Mouse (Mus musculus) mouse embryonic stem cell (cell line): ENCODE measurements around the gene Jsrp1.

ENCODE experiments used
- in situ Hi-C, 2 experiments: fragments of 300-500 bp; cut with MboI; formaldehyde crosslinking; loops; 1 replicate in 1 of 2; 3 replicates in 1 of 2; pipeline ENCODE4 v1.14.3; 2019 to 2020; ENCODE audit warnings: low sequenced_read_pairs in 2 of 2, low pct_unique_long_range_greater_than_20kb in 1 of 2, mixed read lengths in 1 of 2; ENCODE audit not compliant: unreplicated experiment in 1 of 2

Jsrp1 gene

GRCm38 (mm10) chr10:80837827-80838226 lies 24.5 kb upstream of the Jsrp1 start:
- in situ Hi-C loops = no loop called here

GRCm38 (mm10) chr10:80836949-80837379 lies 23.7 kb upstream of the Jsrp1 start:
- in situ Hi-C loops = no loop called here

GRCm38 (mm10) chr10:80835617-80836016 lies 22.3 kb upstream of the Jsrp1 start:
- in situ Hi-C loops = no loop called here

DNA sequence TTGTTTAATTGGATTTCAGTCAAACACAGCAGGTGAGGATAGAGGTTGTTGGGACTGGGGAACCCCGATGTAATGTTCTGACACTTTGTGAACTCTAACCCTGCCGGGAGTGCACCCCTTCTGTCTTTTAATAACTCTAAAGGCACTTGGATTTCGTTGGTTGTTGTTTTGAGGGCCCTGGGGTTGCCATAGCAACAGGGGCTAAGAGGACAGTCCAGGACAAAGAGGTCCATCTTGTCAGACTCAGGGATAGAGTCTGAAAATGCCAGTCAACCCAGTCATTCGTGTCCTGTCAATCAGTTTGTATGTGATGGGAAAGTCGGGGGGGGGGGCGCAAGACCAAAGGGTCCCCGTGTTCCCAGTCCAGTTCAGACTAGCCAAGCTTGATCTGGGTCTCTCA lies 19.5 kb upstream of the Jsrp1 start:
- in situ Hi-C loops = no loop called here

GRCm38 (mm10) chr10:80831136-80831535 lies 17.8 kb upstream of the Jsrp1 start:
- in situ Hi-C loops = no loop called here

DNA sequence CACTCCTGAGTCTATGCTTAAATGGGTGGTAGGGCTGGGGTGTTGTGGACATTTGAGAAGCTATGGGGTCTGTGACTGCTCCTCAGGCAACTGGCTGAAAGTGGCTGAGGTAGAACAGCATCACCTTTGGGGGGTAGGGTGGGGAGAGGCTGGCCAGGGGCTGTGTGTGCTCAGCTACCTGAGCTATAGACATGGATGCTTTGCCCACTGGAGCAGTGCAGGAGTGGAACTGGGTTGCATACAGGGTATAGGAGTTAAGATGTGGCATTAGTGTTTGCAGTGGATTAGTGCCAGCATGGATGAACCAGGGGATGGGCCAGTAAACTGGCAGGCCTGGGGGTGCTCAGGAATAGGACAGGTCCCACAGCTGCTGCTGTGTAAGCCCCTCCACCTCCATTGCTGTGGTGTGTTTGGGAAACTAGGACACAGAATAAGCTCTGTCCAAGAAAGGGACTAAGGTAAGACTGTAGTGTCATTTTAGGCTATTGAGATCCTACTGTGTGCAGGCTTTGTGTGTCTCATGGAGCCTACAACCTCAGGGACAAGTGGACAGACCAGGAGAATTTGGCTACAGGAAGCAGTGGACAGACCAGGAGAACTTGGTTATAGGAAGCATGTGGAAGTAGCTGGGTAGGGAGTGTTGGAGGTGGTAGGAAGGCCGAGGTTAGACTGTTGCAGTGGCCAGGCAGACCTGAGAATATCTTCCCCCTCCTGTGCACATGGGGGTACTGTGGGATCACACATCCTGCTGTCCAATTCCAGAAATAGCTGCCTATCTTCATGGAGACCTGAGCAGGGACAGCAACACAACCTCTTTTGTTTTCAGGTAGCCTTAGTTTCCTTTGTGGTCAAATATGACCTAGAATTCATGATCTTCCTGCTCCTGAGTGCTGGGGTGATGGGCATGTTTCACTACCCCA lies 16.3 kb upstream of the Jsrp1 start:
- in situ Hi-C loops = loop anchor here in 1 of 2 experiments (10.0 kb wide), 1 partner anchor 165 kb away; no protein-coding TSS in a partner anchor

DNA sequence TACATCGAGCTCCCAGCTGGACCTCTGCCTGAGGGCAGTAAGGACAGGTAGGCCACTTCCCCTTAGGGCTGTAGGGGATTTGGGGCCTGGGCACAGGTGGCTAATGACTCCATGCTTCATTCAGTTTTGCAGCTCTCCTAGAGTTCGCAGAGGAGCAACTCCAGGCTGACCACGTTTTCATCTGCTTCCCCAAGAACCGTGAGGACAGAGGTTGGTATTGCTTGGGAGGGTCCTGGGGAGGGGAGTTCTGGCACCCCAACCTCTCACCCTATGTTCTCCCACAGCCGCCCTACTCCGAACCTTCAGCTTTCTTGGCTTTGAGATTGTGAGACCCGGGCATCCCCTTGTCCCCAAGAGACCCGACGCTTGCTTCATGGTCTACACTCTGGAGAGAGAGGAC lies 15.3 kb upstream of the Jsrp1 start:
- in situ Hi-C loops = loop anchor here in 1 of 2 experiments (10.0 kb wide), 1 partner anchor 166 kb away; no protein-coding TSS in a partner anchor

GRCm38 (mm10) chr10:80827870-80828420 lies 14.6 kb upstream of the Jsrp1 start:
- in situ Hi-C loops = loop anchor here in 1 of 2 experiments (10.0 kb wide), 1 partner anchor 167 kb away; no protein-coding TSS in a partner anchor

DNA sequence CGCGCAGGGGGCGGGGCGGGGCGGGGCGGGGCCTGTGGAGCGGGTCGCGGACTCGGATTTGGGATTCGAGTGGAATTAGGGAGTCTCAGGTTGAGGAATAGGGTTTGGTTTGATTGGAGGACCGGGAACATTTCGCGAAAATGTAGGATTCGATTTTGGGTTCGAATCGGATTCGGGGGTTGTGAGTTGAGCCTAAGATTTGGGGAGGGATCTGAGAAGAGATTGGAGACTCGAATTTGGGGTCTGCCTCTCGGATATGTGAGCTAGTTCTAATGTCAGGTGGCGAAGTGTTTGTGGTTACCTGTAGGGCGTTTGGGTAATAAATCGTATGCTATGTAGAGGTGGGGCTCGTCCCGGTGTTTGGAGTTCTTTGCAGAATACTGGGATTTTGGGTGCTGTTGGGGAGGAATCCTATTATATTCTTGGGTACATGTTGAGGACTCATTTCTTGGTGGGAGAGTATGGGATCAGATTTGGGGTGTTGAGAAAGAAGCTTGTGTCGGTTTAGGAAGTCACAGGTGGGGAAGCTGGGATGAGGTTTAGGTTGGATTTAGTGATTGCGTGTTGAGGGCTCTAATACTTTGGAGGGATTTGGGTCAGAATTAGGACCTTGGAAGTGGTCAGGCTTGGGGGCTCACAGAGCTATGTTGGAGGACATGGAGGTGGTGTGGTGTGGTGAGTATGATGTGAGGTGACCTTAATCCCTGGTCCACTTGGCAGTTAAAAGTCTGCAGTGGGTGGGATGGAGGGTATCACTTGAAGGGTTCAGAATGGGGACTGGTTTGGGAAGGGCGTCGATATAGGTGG lies 14.0 kb upstream of the Jsrp1 start:
- in situ Hi-C loops = loop anchor here in 1 of 2 experiments (10.0 kb wide), 1 partner anchor 168 kb away; no protein-coding TSS in a partner anchor

DNA sequence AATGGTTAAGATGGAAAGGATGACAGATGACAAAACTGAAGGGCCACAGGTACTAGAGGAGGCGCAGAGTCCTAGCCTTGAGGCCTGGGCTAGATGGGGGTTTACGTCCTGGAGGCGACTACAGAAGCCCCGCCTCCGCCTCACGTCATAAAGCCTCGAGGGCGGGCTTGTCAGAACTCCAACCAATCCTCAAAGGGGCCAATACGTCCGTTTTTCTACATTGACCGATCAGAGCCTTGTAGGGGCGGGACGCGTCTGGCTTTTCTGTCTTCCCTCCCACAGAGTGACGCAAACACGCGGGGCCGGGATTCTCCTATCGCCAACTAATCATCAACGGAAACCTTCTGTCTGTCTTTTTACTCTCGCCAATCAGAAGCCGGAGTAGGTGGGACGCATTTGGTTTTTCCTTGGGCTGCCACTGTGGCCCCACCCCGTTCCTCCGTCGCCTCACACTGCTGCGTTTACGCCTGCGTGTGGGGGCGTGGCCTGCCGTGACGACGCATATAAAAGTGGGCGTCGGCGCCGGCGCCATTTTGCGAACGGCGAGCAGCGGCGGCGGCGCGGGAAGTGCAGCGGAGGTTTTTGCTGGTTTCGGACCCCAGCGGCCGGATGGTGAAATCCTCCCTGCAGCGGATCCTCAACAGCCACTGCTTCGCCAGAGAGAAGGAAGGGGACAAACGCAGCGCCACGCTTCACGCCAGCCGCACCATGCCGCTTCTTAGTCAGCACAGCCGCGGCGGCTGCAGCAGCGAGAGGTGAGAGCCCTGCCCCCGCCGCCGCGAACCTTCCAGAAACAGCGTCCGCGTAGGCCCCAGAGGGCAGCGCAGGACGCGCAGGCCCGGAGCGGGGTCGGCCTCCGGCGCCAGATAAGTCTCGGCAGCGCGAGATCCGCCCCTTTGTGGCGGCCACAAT lies 13.1 kb upstream of the Jsrp1 start, which contains the start of gene Oaz1:
Gene Oaz1, plus strand, starts transcription at position 506 of the 912 bp plus-strand sequence.
- in situ Hi-C loops = loop anchor here in 1 of 2 experiments (10.0 kb wide), 1 partner anchor 168 kb away; no protein-coding TSS in a partner anchor

- in situ Hi-C loops = loop anchor here (5.0 to 10.0 kb wide), 3 partner anchors 52 to 172 kb away; no protein-coding TSS in a partner anchor
These were observed 11.5 kb upstream of the Jsrp1 start for GRCm38 (mm10) chr10:80824827-80825226.

GRCm38 (mm10) chr10:80823847-80824643 lies 10.7 kb upstream of the Jsrp1 start:
- in situ Hi-C loops = loop anchor here (5.0 to 10.0 kb wide), 3 partner anchors 53 to 173 kb away; no protein-coding TSS in a partner anchor

DNA sequence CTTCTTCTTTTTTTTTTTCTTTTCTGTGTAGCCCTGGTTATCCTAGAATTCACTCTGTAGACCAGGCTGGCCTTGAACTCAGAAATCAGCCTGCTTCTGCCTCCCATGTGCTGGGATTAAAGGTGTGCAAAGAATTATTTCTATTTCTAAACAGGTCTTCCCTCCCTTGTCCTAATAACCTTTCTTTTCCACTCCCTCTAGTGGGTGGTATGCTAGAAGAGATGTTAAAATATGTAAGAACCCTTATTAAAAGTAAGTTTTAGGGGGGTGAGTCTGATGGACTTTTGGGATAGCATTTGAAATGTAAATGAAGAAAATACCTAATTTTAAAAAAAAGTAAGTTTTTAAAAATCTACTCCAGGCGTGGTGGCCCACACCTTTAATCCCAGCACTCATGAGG lies 10.0 kb upstream of the Jsrp1 start:
- in situ Hi-C loops = loop anchor here (5.0 to 10.0 kb wide), 3 partner anchors 54 to 174 kb away; no protein-coding TSS in a partner anchor

GRCm38 (mm10) chr10:80822528-80822927 lies 9.2 kb upstream of the Jsrp1 start:
- in situ Hi-C loops = loop anchor here (5.0 to 10.0 kb wide), 3 partner anchors 55 to 175 kb away; no protein-coding TSS in a partner anchor

DNA sequence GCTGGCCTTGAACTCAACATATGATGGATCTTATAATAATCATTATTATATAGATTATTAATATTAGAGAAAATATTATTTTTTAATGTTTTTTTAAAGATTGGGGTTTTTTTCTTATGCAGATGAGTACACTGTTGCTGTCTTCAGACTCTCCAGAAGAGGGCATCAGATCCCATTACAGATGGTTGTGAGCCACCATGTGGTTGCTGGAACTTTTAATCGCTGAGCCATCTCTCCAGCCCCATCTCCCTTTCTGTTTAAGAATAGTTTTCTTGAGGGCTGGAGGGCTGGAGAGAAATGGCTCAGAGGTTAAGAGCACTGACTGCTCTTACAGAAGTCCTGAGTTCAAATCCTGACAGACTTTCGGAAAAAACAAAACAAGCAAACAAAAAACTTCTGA lies 8.7 kb upstream of the Jsrp1 start:
- in situ Hi-C loops = loop anchor here (5.0 to 10.0 kb wide), 3 partner anchors 55 to 175 kb away; no protein-coding TSS in a partner anchor

DNA sequence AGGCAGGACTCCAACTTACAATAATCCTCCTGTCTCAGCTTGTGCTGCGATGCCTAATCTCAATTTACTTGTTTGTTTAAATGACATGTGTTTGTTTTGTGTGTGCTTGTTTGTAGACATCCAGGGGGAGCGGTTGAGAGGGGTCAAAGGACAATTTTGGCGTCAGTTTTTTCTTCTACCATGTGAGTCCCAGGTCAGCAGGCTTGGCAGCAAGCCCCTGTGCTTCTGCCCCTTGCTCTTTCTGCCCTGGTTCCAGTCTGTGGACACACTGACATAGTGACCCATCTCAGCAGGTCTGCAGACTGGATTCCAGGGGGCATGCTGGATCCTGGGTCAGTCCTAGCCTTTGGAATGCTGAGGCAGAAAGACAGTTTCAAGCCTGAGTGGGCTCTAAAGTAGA lies 6.1 kb upstream of the Jsrp1 start:
- in situ Hi-C loops = no loop called here
